Mouse (Mus musculus): Measurements from ENCODE around the gene Gm20388. TPM values are rescaled to one million over a fixed set of nuclear protein-coding genes. Genes with fewer than 3 reads are reported as not detected.

Gm20388 gene
- total RNA-seq, 1 experiment from 2014 or later, result 18.4 TPM

- no peak for ATAC-seq (replicated peaks in 1 of 2; ENCODE audit: insufficient read depth in 1 of 2, low FRiP score in 2 of 2, low TSS enrichment in 1 of 2, low read depth in 1 of 2, poor library complexity in 2 of 2, severe bottlenecking in 2 of 2)
Observed at GRCm38 (mm10) chr8:123136287-123136686, 3225.6 kb downstream of the Gm20388 start.

DNA sequence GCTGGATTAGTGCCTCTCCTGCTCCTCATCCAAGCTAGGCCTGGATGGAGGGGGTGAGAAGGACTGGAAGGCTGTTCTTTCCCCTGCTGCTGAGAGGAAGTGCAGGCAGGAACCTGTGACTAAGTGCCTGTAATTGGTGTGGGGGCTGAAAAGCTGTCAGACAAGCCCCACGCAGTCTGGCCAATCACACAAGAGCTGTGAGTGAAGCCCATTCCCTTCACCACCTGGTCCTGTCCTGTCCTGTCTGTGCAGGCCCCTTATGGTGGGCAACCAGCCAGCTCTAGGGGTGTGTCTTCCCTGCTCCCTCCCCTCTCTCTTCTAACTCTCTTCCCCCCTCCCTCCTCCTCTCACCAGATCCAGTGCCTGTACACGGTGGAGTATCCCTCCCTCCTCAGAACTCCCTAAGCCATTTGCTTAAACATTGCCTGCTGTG is 3227.0 kb downstream of the Gm20388 start:
- peak in 1 of 2 experiments; percentile 15; a peak in 1 of 4 replicates for ATAC-seq (replicated peaks in 1 of 2; ENCODE audit: insufficient read depth in 1 of 2, low FRiP score in 2 of 2, low TSS enrichment in 1 of 2, low read depth in 1 of 2, poor library complexity in 2 of 2, severe bottlenecking in 2 of 2)

DNA sequence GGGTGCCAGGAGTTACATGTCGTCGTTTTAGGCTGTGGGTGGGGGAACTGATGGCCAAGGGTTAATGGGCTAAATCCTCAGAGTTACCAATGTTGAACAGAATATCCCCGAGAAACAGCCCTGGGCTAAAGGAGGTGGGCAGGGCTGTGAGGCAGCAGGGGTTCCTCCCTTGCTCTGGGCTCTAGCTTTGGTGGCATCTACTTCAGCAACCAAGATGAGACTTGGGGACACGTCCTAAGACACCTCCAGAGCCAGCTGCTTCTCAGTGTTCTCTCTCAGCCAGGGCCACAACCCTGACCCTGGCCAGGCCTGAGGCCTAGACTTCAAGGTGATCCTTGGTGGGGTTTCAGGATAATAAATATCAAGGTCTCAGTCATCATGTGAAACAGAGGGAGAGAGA is 3228.1 kb downstream of the Gm20388 start:
- ATAC-seq (replicated peaks in 1 of 2; ENCODE audit: insufficient read depth in 1 of 2, low FRiP score in 2 of 2, low TSS enrichment in 1 of 2, low read depth in 1 of 2, poor library complexity in 2 of 2, severe bottlenecking in 2 of 2), result no peak

DNA sequence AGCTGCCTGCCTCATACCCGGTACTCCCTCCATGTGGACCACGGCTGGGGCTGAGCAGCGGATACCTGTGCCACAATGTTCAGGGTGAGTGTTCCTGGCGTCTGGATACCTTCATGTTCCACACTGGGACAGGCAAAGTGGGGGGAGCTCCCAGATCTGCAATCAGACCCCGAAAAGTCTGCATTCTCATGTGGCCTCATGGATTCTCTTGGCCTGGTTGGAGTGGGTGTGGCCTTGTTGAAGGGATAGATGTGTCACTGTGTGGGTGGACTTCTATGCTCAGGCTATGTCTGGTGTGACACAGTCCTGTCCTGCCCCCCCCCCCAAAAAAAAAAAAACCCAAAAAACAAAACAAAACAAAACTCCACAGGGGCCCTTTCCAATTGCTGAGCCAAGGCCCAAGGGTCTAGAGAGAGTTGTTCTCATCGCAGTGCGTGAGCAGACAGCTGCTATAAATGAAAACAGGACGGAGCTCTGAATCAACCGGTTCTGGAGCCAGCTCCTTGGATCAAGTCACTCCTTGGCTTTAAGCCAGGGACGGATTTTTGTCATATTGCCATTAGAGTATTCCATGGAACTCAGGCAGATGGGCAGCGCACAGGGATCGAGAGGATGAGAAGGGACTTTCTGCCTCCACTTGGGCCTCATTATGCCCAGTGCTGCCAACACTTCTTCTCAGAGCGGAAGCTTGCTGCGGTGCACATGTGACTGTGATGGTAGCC is 3231.3 kb downstream of the Gm20388 start:
- ATAC-seq (replicated peaks in 1 of 2; ENCODE audit: insufficient read depth in 1 of 2, low FRiP score in 2 of 2, low TSS enrichment in 1 of 2, low read depth in 1 of 2, poor library complexity in 2 of 2, severe bottlenecking in 2 of 2), result no peak

DNA sequence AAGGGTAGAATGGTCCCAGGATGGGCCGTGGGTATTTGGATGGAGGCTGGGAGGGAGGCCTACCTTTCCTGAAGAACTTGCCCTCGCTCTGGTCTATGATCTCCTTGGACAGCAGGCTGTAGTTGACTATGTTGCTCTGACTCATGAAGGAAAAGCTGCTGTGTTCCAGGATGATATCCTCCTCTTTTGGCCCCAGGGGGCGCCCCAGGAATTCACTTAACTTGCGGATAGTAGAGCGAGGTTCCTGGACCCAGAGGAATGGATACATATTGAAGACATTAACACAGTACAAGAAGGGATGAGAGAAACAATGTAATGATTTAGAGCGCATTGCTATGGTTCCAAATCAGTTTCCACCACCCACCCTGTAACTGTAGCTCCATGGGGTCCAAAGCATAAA is 3234.6 kb downstream of the Gm20388 start:
- no peak for ATAC-seq (replicated peaks in 1 of 2; ENCODE audit: insufficient read depth in 1 of 2, low FRiP score in 2 of 2, low TSS enrichment in 1 of 2, low read depth in 1 of 2, poor library complexity in 2 of 2, severe bottlenecking in 2 of 2)

DNA sequence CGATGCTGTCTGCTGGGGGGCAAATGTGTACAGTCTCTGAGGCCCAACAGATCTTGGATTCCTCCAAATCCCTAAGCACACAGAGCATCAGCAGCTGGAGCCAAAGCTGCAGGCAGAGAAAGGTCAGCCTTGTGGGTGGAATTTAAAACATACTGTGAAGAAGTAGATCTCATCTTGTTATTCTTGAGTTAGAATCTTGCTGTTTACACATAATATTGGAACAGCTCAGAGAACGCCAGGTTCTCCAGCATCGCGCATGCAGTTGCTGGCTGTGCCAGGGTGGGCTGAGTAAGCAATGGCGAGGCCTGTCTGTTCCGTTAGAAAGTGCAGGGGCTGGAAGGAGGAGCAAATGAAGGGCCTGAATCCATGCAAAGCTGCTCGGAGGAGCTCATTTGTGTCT is 3235.7 kb downstream of the Gm20388 start:
- ATAC-seq (replicated peaks in 1 of 2; ENCODE audit: insufficient read depth in 1 of 2, low FRiP score in 2 of 2, low TSS enrichment in 1 of 2, low read depth in 1 of 2, poor library complexity in 2 of 2, severe bottlenecking in 2 of 2), result no peak

- ATAC-seq (replicated peaks in 1 of 2; ENCODE audit: insufficient read depth in 1 of 2, low FRiP score in 2 of 2, low TSS enrichment in 1 of 2, low read depth in 1 of 2, poor library complexity in 2 of 2, severe bottlenecking in 2 of 2), result no peak
Observed at GRCm38 (mm10) chr8:123150737-123151171, 3240.1 kb downstream of the Gm20388 start.

DNA sequence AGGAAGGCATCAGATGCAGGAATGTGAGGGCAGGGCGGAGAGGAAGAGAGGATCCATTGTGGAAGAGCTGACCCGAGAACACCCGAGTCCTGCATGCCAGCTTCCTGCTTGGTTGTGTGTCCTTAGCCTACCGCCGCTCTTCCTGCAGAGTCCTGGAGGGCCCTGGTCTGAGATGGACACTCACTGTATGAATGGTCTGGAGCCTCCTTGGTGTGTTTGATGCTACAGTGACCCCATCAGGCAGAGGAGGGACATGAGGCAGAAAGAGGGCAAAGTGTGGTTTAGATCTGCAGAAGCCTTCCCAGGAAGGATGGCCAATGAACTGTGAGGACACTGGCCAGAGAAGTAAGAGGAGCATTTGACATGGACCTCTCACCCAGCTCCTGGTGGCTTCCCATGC is 3244.5 kb downstream of the Gm20388 start:
- ATAC-seq (replicated peaks in 1 of 2; ENCODE audit: insufficient read depth in 1 of 2, low FRiP score in 2 of 2, low TSS enrichment in 1 of 2, low read depth in 1 of 2, poor library complexity in 2 of 2, severe bottlenecking in 2 of 2), result no peak

GRCm38 (mm10) chr8:123156070-123156773 is 3245.6 kb downstream of the Gm20388 start:
- no peak for ATAC-seq (replicated peaks in 1 of 2; ENCODE audit: insufficient read depth in 1 of 2, low FRiP score in 2 of 2, low TSS enrichment in 1 of 2, low read depth in 1 of 2, poor library complexity in 2 of 2, severe bottlenecking in 2 of 2)

GRCm38 (mm10) chr8:123157888-123158465 is 3247.3 kb downstream of the Gm20388 start, which contains the start of gene Sult5a1:
Gene Sult5a1, minus strand, starts transcription at chr8:123158315.
- ATAC-seq (replicated peaks in 1 of 2; ENCODE audit: insufficient read depth in 1 of 2, low FRiP score in 2 of 2, low TSS enrichment in 1 of 2, low read depth in 1 of 2, poor library complexity in 2 of 2, severe bottlenecking in 2 of 2), result no peak

DNA sequence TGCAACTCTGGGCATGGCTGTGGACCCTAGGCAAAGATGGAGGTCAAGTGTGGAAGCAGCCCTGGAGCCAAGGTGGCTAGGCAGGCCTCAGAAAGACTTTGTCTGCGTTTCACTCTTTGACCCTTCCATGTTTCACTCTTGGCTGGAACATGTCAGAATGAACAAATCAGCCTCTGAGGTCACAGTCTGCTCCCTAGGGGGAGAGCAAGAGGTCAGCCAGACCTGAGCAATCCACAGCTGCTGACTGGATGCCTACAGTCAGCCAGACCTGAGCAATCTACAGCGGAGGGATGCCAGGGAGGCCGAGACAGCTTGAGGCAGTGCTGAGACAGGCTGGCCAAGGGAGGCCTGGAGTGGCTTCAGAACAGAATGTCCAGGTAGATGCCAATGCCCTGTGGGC is 3270.8 kb downstream of the Gm20388 start:
- no peak for ATAC-seq (replicated peaks in 1 of 2; ENCODE audit: insufficient read depth in 1 of 2, low FRiP score in 2 of 2, low TSS enrichment in 1 of 2, low read depth in 1 of 2, poor library complexity in 2 of 2, severe bottlenecking in 2 of 2)

- ATAC-seq (replicated peaks in 1 of 2; ENCODE audit: insufficient read depth in 1 of 2, low FRiP score in 2 of 2, low TSS enrichment in 1 of 2, low read depth in 1 of 2, poor library complexity in 2 of 2, severe bottlenecking in 2 of 2), result no peak
Observed at GRCm38 (mm10) chr8:123185566-123186409, 3275.1 kb downstream of the Gm20388 start, which contains the start of gene Dpep1. Gene Dpep1, plus strand, starts transcription at chr8:123186242.

DNA sequence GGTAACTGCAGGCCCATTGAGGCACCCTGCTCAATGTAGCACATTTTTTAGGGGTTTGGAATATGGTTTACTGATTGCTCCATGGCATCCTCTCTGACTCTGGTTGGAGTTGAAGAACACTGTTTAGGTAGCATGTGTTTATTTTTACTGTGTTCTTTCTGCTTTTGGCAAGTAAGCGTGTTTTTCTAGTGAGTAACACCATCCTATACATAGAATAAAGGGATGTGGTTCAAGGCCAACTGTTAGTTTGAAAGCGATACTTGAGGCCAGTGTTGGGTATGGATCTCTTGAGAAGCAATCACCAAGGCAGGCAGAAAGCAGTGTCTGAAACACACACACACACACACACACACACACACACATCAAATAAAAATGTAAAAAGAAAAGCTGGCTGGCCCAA is 3277.4 kb downstream of the Gm20388 start:
- no peak for ATAC-seq (replicated peaks in 1 of 2; ENCODE audit: insufficient read depth in 1 of 2, low FRiP score in 2 of 2, low TSS enrichment in 1 of 2, low read depth in 1 of 2, poor library complexity in 2 of 2, severe bottlenecking in 2 of 2)

DNA sequence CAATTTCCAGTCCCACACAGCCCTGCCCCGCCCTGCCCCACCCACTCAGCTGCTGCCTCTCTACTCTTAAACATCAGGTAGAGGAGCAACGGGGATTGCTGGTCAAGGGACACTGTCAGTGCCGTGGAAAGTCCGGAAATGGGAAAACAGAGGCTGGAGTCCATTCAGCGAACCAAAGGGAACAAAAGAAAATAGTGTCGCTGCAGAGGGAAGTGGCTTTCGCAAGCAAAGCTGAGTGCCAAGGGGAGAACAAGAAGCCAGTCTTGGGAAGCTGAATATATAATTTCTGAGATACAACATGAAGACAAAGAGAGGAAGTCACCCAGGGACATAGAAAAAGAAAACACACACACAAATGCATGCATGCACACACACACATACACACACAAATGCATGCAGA is 3278.2 kb downstream of the Gm20388 start:
- ATAC-seq (replicated peaks in 1 of 2; ENCODE audit: insufficient read depth in 1 of 2, low FRiP score in 2 of 2, low TSS enrichment in 1 of 2, low read depth in 1 of 2, poor library complexity in 2 of 2, severe bottlenecking in 2 of 2), result no peak

DNA sequence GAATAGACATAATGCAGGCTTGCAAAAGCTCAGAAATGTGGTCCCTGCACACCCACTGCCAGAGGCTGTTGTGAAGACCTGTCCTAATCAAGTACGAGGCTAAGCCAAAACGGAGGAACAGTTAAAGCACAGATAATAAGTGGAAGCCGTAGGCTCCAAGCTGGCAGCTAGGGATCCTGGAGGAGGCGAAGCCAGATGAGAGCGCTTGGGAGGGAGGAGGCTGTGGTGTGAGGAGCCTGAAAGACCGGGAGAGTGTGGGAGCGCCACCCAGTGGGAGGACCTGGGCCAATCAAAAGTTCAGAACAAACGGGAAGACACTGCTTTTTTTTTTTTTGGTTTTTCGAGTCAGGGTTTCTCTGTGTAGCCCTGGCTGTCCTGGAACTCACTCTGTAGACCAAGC is 3280.0 kb downstream of the Gm20388 start:
- ATAC-seq (replicated peaks in 1 of 2; ENCODE audit: insufficient read depth in 1 of 2, low FRiP score in 2 of 2, low TSS enrichment in 1 of 2, low read depth in 1 of 2, poor library complexity in 2 of 2, severe bottlenecking in 2 of 2), result peak in 1 of 2 experiments; percentile 70; a peak in 2 of 4 replicates

DNA sequence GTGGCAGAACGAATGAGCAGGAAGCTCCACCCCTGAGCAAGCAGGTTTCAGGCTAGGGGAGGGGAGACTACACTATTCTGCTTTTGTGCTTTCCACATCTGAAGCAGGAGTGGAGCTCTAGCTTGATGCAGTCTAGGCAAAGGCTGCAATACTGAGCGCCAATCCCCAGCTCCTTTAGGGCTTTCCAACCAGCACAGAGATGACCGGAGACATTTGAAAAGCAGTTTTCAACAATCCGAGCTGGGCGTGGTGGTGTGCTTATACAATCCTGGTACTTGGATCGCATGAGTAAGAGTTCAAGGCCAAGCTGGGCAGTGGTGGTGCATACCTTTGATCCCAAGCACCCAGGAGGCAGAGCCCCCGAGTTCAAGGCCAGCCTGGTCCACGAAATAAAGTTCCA is 3281.3 kb downstream of the Gm20388 start:
- 0 out of 4 replicates have a peak, but pooled peaks of 1 of the 2 experiments have one; percentile 12 for ATAC-seq (replicated peaks in 1 of 2; ENCODE audit: insufficient read depth in 1 of 2, low FRiP score in 2 of 2, low TSS enrichment in 1 of 2, low read depth in 1 of 2, poor library complexity in 2 of 2, severe bottlenecking in 2 of 2)

GRCm38 (mm10) chr8:123193771-123194170 is 3283.1 kb downstream of the Gm20388 start:
- ATAC-seq (replicated peaks in 1 of 2; ENCODE audit: insufficient read depth in 1 of 2, low FRiP score in 2 of 2, low TSS enrichment in 1 of 2, low read depth in 1 of 2, poor library complexity in 2 of 2, severe bottlenecking in 2 of 2), result no peak
